8 mouse cellular contexts compared by ENCODE assay signal in genomic region chr10:41980772-41981383, GRCm38 (mm10). TPM values are rescaled to one million over a fixed set of nuclear protein-coding genes. Genes with fewer than 3 reads are reported as not detected.
A peak's percentile ranks its signal among the peaks of the same experiment; 100 is the strongest.
DNase-seq lines count a peak whose midpoint lies in the region; ATAC-seq and TF ChIP-seq lines count a peak whose summit lies in the region.

No protein-coding gene starts in this region.

- H3K4me3 ChIP-seq in heart, embryonic 12.5 days = no peak overlapping the region
- H3K4me3 ChIP-seq in kidney, embryonic 14.5 days (ENCODE audit: low read length) = no peak overlapping the region
- H3K4me3 ChIP-seq in limb, embryonic 12.5 days (replicated peaks) = no peak overlapping the region
- no peak overlapping the region for H3K4me3 ChIP-seq in myocyte

- no peak overlapping the region for H3K9ac ChIP-seq in heart, embryonic 12.5 days
- H3K9ac ChIP-seq in kidney, embryonic 14.5 days (ENCODE audit: low read depth, low read length) = no peak overlapping the region
- no peak overlapping the region for H3K9ac ChIP-seq in limb, embryonic 12.5 days (replicated peaks)

- H3K27ac ChIP-seq in heart, embryonic 12.5 days (ENCODE audit: poor library complexity, severe bottlenecking) = no peak overlapping the region
- H3K27ac ChIP-seq in kidney, embryonic 14.5 days (ENCODE audit: low read depth, low read length) = no peak overlapping the region
- H3K27ac ChIP-seq in limb, embryonic 12.5 days = no peak overlapping the region

- no peaks in the 10 kb centered on the region for H3K27me3 ChIP-seq in heart, embryonic 12.5 days (replicated peaks)
- no peaks in the 10 kb centered on the region for H3K27me3 ChIP-seq in kidney, embryonic 14.5 days (ENCODE audit: control insufficient read depth, insufficient read depth, low read length)
- no peaks in the 10 kb centered on the region for H3K27me3 ChIP-seq in limb, embryonic 12.5 days
- H3K27me3 ChIP-seq in myocyte (ENCODE audit: control insufficient read depth, insufficient read depth, insufficient read length) = no peaks in the 10 kb centered on the region
- H3K27me3 ChIP-seq in splenic B cell, adult 2 months (ENCODE audit: control insufficient read depth, insufficient read depth, low read length, poor library complexity, severe bottlenecking) = no peaks in the 10 kb centered on the region

- H3K36me3 ChIP-seq in heart, embryonic 12.5 days = no peaks in the 10 kb centered on the region
- no peaks in the 10 kb centered on the region for H3K36me3 ChIP-seq in kidney, embryonic 14.5 days (ENCODE audit: control insufficient read depth, insufficient read depth, low read length)
- H3K36me3 ChIP-seq in limb, embryonic 12.5 days = no peaks in the 10 kb centered on the region
- H3K36me3 ChIP-seq in myocyte (ENCODE audit: control insufficient read depth, insufficient read depth) = no peaks in the 10 kb centered on the region
- H3K36me3 ChIP-seq in splenic B cell, adult 2 months (ENCODE audit: control insufficient read depth, insufficient read depth, low read length, poor library complexity, severe bottlenecking) = no peaks in the 10 kb centered on the region

- peak; percentile 60 for DNase-seq in 3134 (ENCODE audit: extremely low read depth, insufficient read length, low spot score)
- peak; percentile 91 for DNase-seq in adipocyte (ENCODE audit: low spot score)
- DNase-seq in embryo, embryonic 11 days = peak; percentile 86
- DNase-seq in splenic B cell, adult 2 months (ENCODE audit: low read depth, low spot score) = peak; percentile 75

- no peak for ATAC-seq in heart, embryonic 12.5 days (ENCODE audit: insufficient number of reproducible peaks, low FRiP score)
- peak; percentile 83 for ATAC-seq in kidney, embryonic 14.5 days (ENCODE audit: low FRiP score, low TSS enrichment)
- ATAC-seq in limb, embryonic 12.5 days (ENCODE audit: insufficient number of reproducible peaks, insufficient read depth, low FRiP score, low TSS enrichment, low read depth) = peak; percentile 47; the same call in 1 of the 2 replicates

- H3K4me2 ChIP-seq in heart, embryonic 12.5 days = 0 out of 2 replicates have a peak overlapping the region, but pooled peaks have one; percentile 2
- H3K4me2 ChIP-seq in kidney, embryonic 14.5 days (replicated peaks; ENCODE audit: low read depth, low read length) = no peak overlapping the region
- H3K4me2 ChIP-seq in limb, embryonic 12.5 days = no peak overlapping the region
- peak overlapping the region; percentile 31 for H3K4me2 ChIP-seq in myocyte (ENCODE audit: low read depth)

- WGBS in heart, embryonic 12.5 days = 20% methylated on average over 6 of the region's 6 CpGs
- WGBS in kidney, embryonic 14.5 days = 25% methylated on average over 6 of the region's 6 CpGs
- 26% methylated on average over 6 of the region's 6 CpGs for WGBS in limb, embryonic 12.5 days

- H3K79me2 ChIP-seq in myocyte (ENCODE audit: control insufficient read depth, insufficient read depth) = no peaks in the 10 kb centered on the region

- no peak overlapping the region for H3ac ChIP-seq in myocyte (ENCODE audit: control insufficient read depth, insufficient read length)

- no peaks in the 10 kb centered on the region for H3K4me1 ChIP-seq in heart, embryonic 12.5 days (replicated peaks)
- no peaks in the 10 kb centered on the region for H3K4me1 ChIP-seq in kidney, embryonic 14.5 days (ENCODE audit: control insufficient read depth, insufficient read depth, low read length)
- H3K4me1 ChIP-seq in limb, embryonic 12.5 days (replicated peaks) = no peaks in the 10 kb centered on the region

- TF ChIP-seq POLR2A in myocyte (IDR thresholded peaks at IDR 0.05; ENCODE audit: insufficient read length, low read depth) = no peak

- H3K9me3 ChIP-seq in heart, embryonic 12.5 days (replicated peaks) = no peaks in the 10 kb centered on the region
- no peaks in the 10 kb centered on the region for H3K9me3 ChIP-seq in kidney, embryonic 14.5 days (ENCODE audit: control insufficient read depth, low read length)
- no peaks in the 10 kb centered on the region for H3K9me3 ChIP-seq in limb, embryonic 12.5 days

TF ChIP-seq in myocyte, 11 proteins besides CTCF, POLR2A, EP300 and RAD21:
- no peak for TF ChIP-seq TCF12 (IDR thresholded peaks at IDR 0.05; ENCODE audit: insufficient read depth, poor library complexity, severe bottlenecking)
- TF ChIP-seq USF1 (IDR thresholded peaks at IDR 0.05; ENCODE audit: low read depth) = peak; percentile 92

RNA-seq across cellular contexts. Expression of gene Armc2, which starts 37.4 kb away (rescaled TPM):
- polyA plus RNA-seq in heart, embryonic 12.5 days (2016; fragmentation: Nextera tagmentation; extraction: Ambion mirVana) = 1.2 and 1.7 TPM in 2 replicates
- polyA plus RNA-seq in kidney, embryonic 14.5 days (2014; fragmentation: Nextera tagmentation; extraction: Ambion mirVana) = 0.42 and 1.8 TPM in 2 replicates
- polyA plus RNA-seq in limb, embryonic 12.5 days (2016; fragmentation: Nextera tagmentation; extraction: Ambion mirVana) = 5.3 and 6.1 TPM in 2 replicates
- polyA plus RNA-seq in myocyte (2012; fragmentation: generic; extraction: Trizol) = 0.31 TPM

Comparison
In these comparisons a context has a peak if more than half of its experiments do, and no peak if none do; other contexts are left out.
1. H3K4me2 ChIP-seq: peak in heart, embryonic 12.5 days (single experiment) and myocyte (single experiment); none in kidney, embryonic 14.5 days (single experiment) and limb, embryonic 12.5 days (single experiment).
2. Peak in every context shown above with its lines, with median percentiles within 50 percentile points of each other: DNase-seq.